Mouse (Mus musculus) left cerebral cortex, postnatal 10 days (tissue): ENCODE measurements around the gene Gna14. TPM values are rescaled to one million over a fixed set of nuclear protein-coding genes. Genes with fewer than 3 reads are reported as not detected.

Source experiments
- DNase-seq, 2 experiments: peaks; one replicate each; pipeline ENCODE4 v3.0.0; 2021 to 2022; ENCODE audit warnings: low spot score in 2 of 2, mixed read lengths in 1 of 2; ENCODE audit errors: extremely low spot score in 1 of 2
- intact Hi-C: fragments of 180-260 bp; cut with DNase I; formaldehyde crosslinking; loops from one replicate; pipeline ENCODE4 v1.15.1; 2025
- total RNA-seq, 2 experiments: library from RNA; stranded (reverse); gene quantifications; 2 replicates each; pipeline ENCODE4 v1.2.3; 2021

Gene Gna14
- total RNA-seq, 2 experiments from 2014 or later = 0.24 TPM

DNA sequence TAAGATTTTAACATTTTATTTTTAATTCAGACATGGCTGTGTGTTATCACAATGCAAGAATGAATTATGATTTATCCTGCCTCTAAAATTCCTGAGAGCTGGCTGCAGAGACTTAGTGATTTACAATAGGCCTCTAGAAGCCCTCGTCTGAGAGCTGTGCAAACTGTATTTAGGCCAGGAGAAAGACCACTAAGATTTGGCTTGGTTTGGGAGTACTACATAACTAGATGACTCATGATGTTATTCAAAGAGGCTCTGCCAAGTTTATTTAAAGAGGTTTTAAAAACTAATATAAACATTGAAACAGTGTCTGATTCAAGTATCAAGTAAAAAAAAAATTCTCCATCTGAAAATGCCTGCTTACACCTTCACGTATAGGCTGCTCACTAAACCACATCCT is 123.0 kb downstream of the Gna14 start:
- no peak for DNase-seq
- intact Hi-C loops = no loop called here

DNA sequence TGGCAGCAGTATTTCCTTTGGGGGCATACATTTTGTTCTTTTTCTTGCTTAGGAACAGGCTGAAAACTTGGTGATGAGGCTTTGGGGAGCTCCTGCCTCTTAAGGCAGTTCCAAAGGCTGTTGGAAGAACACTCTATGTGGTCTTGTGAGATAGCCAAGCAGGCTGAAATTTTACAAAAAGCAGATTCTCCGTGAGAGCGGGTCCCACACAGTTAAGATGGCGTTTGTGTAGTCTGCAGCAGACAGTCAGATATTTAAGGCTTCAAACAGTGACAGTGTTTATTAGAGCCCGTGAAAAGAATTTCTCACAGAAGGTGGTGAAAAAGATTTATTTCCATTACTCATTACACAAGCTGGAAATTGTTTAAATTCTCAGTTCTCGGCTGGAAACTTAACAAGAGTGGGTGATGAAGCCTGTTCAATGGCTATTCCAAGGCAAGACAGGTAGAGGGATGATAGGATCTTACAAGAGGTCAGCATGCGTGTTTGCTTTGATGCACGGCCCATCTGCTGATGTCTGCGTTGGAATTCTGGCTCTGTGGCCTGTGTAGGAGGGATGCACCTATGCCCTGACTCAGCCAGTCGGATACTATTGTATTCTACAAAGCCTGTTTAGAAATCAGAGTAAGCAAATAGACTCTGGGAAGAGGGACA is 123.8 kb downstream of the Gna14 start:
- intact Hi-C loops = no loop called here
- no peak for DNase-seq

DNA sequence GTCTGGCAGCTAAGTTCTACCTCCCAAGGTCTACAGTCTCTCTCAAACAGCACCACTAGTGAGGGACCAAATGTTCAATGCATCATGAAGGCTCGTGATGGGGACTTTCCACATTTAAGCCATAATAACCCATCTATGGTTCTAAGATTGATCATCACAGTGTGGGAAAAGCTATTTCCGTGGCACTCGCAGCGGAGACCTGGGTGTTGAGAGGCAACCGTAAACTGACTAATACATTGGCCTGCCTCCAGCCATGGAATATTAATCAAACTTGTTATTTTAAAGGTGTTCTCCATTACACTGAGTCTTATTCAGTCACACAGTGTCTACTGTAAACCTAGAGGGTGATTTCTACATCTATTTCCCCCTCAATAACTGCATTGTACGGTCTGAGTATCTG is 127.1 kb downstream of the Gna14 start:
- intact Hi-C loops = no loop called here
- DNase-seq = no peak

DNA sequence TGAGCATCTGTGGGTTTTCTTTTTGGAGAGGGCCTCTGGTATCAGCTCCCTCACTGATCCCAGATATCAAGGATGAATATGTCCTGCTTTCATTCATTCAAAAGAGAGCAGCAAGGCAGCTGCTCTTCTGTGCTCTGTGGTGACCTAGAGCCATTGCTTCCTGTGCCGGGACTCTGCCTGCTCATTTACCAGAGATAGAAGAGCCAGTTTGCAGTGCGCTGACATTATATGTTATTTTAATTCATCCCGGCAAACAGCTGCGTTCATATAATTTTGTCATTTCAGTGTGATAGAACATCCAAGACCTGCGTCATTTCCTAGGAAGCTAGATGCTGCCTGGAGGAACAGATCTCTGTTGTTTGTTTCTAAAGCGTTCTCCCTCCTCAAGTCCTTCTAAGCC is 141.2 kb downstream of the Gna14 start:
- intact Hi-C loops = no loop called here
- DNase-seq = no peak

DNA sequence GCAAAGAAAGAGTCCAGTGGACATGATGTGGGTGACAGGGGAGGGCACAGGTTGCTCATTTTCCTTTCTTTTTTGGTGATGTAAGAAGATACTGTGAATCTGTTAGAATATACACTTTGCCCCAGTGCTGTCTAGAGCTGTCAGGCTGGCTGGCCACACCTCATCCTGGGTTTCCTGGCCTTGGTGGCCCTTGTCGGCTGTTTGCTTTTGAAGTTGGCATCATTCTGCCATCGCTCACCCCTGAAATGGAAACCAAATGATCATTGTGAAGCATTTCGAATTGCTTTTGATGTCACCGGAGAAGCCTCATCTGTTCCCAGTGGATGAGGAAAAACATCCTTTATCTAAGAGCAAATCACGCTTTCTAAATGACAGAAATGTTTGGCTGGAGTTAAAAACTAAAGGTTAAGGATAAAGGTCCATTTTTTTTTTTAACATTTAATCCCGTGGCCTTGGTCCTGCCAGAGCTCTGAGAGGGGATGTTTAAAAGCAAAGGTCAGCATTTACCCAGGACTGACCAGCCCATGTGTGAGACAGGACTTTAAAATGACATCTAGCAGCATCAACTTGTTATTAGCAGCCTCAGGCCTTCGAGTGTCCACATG is 144.2 kb downstream of the Gna14 start:
- intact Hi-C loops = no loop called here
- DNase-seq = no peak

DNA sequence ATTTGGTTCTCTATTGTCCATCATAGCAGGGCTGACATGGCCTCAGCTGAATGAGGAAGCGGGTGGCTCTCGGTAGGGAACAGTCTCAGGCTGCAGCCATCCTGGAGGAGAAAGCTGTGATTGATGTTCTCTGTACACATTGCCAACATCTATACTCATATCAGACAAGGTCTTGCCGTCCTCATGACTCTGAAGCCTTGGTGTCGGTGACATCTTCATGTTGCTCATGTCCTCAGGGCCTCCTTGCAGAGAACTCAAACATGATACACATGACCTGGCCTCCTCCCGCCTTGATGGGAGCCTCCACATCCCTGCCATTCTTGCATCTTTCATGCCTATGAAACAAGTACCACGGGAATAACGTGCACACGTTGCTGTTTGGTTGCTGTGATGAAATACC is 144.9 kb downstream of the Gna14 start:
- intact Hi-C loops = no loop called here
- DNase-seq = no peak

DNA sequence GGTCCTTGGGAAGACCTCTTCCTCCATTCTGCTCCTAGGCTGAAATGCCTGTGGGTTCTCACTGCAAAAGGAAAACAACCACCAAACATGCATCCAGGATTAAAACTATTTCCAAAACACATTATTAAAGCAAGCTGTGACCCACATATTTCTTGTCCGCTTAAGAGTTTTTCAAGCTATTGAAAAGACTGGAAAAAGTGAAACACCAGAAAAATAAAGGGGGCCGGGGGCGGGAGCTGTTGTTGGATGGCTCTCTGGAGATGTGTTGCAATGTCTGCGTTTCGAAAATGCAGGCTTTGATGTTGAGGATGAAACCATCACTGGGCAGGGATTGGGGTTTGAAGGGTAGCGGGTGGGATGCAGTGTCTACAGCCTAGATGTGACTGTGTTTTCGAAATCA is 149.0 kb downstream of the Gna14 start:
- no peak for DNase-seq
- intact Hi-C loops = no loop called here

DNA sequence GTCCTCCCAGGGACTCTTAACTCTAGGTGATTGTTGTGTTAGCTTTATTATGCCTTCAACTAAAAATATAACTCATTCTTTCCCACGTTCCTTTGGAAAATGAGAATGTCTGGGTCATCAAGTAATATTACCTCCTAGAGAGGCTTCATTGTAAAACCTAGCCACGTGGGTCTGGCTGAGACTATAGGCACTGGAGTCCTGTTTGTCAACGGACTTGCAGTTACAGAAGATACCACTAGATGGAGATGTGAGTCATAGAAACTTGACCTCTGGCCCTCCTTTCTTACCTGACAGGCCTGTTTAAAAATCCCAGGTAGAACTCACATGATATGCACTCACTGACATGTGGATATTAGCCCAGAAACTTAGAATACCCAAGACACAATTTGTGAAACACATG is 149.8 kb downstream of the Gna14 start:
- DNase-seq = no peak
- intact Hi-C loops = no loop called here

DNA sequence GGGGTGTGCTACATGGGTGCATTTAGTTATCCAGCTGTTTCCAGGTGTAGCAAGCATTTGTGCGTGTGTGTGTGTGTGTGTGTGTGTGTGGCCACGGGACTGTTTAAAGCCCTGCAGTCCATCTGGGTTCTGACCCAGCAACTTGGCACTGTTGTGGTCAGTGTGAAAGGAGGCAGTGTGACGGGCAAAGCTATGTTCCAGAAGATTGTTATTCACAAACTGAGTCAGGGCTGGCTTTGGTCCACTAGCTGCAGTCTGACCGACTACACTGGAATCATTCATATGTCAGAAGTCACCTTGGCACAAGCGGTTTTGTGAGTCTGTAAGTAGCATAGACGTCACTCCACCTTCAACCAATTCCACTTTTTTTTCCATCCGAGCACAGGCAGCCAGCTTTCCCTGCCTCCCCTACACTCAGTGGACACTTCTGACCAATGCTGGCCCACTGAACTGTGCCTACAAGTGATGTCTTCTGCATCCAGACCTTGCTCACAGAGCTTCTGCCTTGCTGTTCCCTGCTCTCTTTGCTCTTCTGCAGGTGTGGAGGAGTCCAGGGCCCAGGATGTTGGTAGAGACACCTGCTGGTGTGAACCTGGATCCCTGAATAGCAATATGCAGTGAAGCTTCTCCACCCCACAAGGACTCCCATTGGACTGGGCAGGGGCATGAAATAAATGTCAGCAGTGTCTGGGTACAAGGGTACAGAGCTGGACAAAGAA is 157.9 kb downstream of the Gna14 start:
- peak in 1 of 2 experiments; percentile 13 for DNase-seq
- intact Hi-C loops = no loop called here

DNA sequence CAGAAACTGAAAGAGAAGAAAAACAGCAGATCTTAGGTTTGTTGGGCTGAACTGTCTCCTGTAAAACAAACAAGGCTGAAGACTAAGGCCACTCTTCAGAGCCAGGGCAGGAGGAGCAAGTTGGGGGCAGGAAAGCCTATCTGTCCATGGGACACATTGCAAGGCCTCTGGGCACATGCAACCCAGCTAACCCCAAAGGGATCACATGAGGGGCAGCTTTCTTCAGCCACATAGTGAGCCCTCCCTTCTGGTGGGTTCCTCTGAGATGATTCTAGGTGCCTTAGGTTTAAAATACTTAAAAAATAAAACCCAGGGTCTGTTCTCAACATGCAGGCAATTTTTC is 158.4 kb downstream of the Gna14 start:
- intact Hi-C loops = no loop called here
- DNase-seq = no peak

DNA sequence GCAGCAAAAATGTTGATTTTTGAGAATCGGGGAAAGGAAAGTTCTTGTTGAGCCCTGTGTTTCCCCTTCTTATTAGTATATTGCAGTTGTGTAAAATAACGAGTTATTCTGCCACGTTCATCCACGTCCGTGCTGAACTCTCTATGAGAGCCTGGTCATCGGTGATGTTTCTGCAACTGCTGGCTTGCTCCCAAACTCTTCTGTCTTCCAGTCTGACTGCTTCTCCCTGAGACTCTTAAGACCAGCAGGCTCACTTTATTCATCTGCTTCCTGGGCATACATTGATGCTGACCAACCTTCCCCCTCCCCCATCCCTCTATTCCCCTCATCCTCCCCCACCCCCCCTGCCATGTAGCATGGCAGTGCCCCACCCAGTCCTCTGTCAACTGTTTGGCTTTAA is 161.7 kb downstream of the Gna14 start:
- intact Hi-C loops = loop anchor here (5.0 kb wide), 4 partner anchors 165 to 535 kb away; partner anchors contain the start of gene Gnaq

DNA sequence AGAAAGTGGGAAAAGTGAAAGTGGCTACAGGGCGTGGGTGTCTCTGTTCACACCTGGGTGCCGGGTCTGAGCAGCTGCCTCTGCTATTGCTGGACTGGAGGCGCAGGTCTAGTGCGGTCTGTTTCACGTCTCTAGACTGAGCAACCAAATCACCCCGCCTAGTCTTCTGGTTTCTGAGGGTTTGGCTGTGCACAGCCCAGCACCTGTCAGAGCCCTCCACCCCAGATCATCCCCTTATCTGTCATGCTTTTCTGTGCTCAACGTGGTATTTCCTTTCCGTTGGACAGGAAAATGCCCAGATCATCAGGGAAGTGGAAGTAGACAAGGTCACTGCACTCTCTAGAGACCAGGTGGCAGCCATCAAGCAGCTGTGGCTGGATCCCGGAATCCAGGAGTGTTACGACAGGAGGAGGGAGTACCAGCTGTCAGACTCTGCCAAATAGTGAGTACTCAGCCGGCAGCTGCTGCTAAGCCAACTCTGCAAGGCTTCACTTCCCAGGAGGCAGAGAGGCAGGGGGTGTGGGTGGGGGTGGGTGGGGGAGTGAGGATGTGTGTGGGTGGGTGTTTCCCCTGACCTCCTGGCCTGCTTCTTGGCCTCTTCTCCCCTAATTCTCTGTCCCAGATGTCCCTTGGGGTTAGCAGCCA is 163.2 kb downstream of the Gna14 start:
- intact Hi-C loops = loop anchor here (5.0 kb wide), 4 partner anchors 166 to 536 kb away; partner anchors contain the start of gene Gnaq
- no peak for DNase-seq

More for the DNA sequence above, 161.7 kb downstream of the Gna14 start:
- no peak for DNase-seq

DNA sequence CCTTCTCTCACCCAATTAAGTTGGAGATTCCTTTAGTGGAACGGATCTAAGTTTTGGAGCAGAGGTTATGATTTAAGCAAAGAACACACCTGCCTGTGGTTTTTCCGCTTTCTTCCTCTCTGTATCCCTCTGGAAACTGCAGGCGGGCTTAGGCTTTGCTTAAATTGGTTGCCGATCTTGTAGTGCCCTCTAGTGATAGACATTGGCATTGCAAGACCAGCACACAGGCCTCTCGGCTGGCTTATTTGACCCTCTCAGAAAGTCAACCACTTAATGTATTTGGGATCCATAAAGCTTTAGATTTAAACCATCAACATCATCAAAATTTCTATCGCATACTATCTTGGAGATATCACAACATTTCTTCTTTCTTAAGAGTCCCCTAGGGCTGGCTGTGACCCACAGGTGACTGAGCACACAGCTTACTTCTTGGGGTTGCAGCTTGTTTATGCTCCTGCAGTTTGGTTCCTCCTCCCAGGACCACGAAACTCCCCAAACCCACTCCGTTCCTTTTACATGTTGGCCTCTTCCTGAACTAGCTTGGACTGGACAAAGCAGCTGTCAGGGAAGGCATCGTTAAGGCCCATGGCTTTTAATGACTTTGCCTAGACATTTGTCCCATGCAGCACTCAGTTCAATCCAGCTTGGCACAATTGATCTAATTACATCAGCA is 163.9 kb downstream of the Gna14 start:
- intact Hi-C loops = loop anchor here (5.0 kb wide), 4 partner anchors 167 to 537 kb away; partner anchors contain the start of gene Gnaq
- DNase-seq = peak; percentile 65 to 69

DNA sequence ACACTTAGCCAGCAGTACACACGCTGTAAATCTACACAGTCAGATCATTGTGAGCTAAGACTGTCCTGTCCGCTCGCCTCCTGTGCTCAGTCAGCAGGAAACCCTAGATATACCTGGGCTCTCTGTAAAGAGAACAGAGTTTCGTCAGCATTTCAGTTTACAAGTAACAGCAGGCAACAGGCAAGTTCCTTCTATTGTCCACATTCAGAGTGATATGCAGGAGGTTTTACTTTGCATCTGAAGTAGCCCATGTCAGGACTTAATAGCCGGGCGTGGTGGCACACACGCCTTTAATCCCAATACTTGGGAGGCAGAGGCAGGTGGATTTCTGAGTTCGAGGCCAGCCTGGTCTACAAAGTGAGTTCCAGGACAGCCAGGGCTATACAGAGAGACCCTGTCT is 166.5 kb downstream of the Gna14 start:
- intact Hi-C loops = no loop called here
- no peak for DNase-seq

DNA sequence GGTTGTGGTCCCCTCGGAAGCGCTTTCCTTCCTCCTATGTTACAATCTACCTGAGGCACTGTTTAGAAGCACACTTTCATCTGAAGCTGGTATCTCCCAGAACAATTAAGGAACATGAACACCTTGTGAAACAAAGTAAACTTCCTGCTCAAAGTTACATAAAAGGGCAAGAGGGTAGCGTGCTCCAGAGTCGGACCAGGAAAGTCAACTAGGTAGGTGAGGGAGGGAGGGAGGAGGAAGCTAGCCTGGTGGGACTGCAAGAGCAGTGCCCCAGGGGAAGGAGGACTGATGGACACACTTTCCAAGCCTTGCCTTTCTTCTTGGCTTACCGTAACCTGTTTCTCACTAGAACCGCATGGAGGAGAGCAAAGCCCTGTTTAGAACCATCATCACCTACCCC is 172.1 kb downstream of the Gna14 start:
- intact Hi-C loops = no loop called here
- DNase-seq = no peak

DNA sequence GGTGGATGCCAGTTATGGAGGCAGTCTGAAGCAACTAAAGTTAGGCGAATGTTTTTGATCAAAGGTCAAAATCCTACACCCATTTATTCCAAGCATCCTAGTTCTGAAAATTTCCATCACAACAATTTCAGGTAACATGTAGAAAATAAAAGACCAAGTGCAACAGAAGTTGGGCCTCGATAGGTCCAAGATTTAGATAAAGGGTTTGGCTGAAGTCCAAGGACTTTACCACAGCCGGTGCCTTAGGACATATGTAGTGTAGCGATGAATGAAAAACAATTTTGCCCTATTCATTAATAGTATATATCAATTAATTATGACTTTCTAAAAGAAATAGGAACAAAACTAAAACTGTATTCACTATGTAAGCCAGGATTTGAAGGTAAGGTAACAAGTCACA is 187.6 kb downstream of the Gna14 start:
- intact Hi-C loops = no loop called here
- DNase-seq = no peak

DNA sequence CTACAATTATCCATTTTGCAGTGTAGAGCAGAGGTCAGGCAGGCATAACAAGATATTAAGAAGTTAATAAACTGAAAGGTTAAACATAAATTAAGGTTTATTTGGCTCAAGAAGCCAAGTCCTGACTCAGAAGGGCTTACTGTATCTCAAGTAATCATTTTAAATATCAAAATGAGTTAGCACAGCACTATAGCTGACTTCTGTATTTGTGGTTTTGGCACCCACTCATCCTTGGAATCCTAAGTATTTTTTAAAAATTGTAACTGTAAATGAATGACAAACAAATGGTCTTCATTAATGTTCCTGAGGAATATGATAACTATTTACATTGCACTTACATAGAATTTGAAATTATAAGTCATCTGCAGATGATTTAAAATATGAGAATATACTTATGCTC is 189.4 kb downstream of the Gna14 start:
- no peak for DNase-seq
- intact Hi-C loops = no loop called here

DNA sequence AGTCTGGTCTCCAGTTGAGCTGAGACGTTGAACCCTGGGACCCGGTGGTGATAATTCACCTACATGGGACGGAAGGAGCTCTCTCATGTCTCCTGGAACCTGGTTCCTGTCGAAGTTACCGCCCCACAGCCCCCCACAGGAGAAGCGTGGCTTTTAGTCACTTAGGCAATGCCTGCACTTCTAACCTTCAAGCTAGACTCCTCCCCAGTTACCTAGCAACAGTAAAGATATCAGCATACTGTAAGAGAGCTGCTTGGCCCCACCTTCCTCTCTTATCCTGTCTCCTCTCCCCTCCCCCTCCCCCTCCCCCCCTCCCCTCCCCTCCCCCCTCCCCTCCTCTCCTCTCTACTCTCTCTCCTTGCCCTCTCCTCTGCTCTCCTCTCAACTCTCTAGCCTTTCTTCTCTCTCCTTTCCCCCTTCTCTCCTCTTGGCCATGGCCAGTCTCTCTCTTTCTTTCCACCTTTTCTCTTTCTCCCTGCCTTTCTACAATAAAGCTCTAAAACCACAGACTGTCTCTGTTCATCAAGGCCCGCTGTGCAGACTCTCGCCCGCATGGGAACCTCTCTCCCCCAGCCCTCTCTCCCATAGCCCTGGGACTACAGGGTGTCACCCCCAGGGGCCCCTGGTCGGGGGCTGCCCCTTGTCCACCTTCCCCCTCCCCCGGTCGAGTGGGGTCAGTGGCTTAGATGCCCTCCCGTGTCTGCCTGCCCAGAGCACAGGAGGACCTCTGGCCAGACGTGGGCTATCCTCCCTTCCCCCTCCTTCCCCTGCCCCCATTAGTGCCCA is 190.2 kb downstream of the Gna14 start:
- intact Hi-C loops = no loop called here

More for the DNA sequence above, 190.2 kb downstream of the Gna14 start:
- peak in 1 of 2 experiments; percentile 21 for DNase-seq
